Mouse (Mus musculus): ENCODE measurements around the gene Wdr74.

Wdr74 gene

GRCm38 (mm10) chr19:8747368-8747767, 11.7 kb downstream of the Wdr74 start:
- no peak for DNase-seq

GRCm38 (mm10) chr19:8755652-8756051, 20.0 kb downstream of the Wdr74 start:
- DNase-seq, result no peak

GRCm38 (mm10) chr19:8756635-8757387, 21.2 kb downstream of the Wdr74 start, which contains the start of gene Nxf1:
Nxf1 (plus strand) TSS chr19:8757073.
- DNase-seq, result peak; percentile 89 to 94

GRCm38 (mm10) chr19:8757471-8757998, 21.9 kb downstream of the Wdr74 start:
- DNase-seq, result no peak

GRCm38 (mm10) chr19:8758899-8759298, 23.3 kb downstream of the Wdr74 start:
- no peak for DNase-seq

GRCm38 (mm10) chr19:8760757-8761156, 25.1 kb downstream of the Wdr74 start:
- DNase-seq, result no peak

GRCm38 (mm10) chr19:8763276-8763675, 27.6 kb downstream of the Wdr74 start:
- no peak for DNase-seq

GRCm38 (mm10) chr19:8765562-8765961, 29.9 kb downstream of the Wdr74 start:
- DNase-seq, result no peak

GRCm38 (mm10) chr19:8770567-8771270, 35.1 kb downstream of the Wdr74 start, which contains the start of gene Tmem223:
Tmem223 (plus strand) TSS chr19:8770996.
- peak; percentile 82 to 86 for DNase-seq

- DNase-seq, result no peak
Measured at GRCm38 (mm10) chr19:8772996-8773395, 37.4 kb downstream of the Wdr74 start.

- no peak for DNase-seq
Measured at GRCm38 (mm10) chr19:8773409-8773808, 37.8 kb downstream of the Wdr74 start.

- peak; percentile 97 to 98 for DNase-seq
Measured at GRCm38 (mm10) chr19:8774086-8774835, 38.6 kb downstream of the Wdr74 start, which contains the start of gene Tmem179b. Tmem179b (minus strand) TSS chr19:8774467.

- DNase-seq, result no peak
Measured at GRCm38 (mm10) chr19:8774951-8775421, 39.4 kb downstream of the Wdr74 start.

GRCm38 (mm10) chr19:8786008-8786781, 50.6 kb downstream of the Wdr74 start, which contains the start of gene Taf6l:
Taf6l (minus strand) TSS chr19:8786417.
- peak; percentile 89 to 91 for DNase-seq

GRCm38 (mm10) chr19:8788521-8788920, 52.9 kb downstream of the Wdr74 start:
- DNase-seq, result peak; percentile 37 to 39

- no peak for DNase-seq
Measured at GRCm38 (mm10) chr19:8789171-8789570, 53.5 kb downstream of the Wdr74 start.

GRCm38 (mm10) chr19:8790171-8790570, 54.5 kb downstream of the Wdr74 start:
- no peak for DNase-seq

All from cerebellum, postnatal 36 days (tissue).